Mouse (Mus musculus): ENCODE results near the gene Gm11568.
"Not testable (repeated sequence)": the region's sequence is repeated elsewhere in the genome, so short reads cannot be mapped to it uniquely, and the experiment has no call there.

The Gm11568 gene

GRCm38 (mm10) chr11:99857617-99858016 is at the start of gene Gm11568:
Gm11568 (plus strand) TSS chr11:99857917.
- no peak for DNase-seq

- DNase-seq: not testable (repeated sequence)
Observed at GRCm38 (mm10) chr11:99809792-99810191, 47.9 kb upstream of the Gm11568 start, which contains the start of gene Krtap4-13. Krtap4-13 (minus strand) TSS chr11:99809892.

- not testable (repeated sequence) for DNase-seq
Observed at GRCm38 (mm10) chr11:99815566-99815965, 42.2 kb upstream of the Gm11568 start, which contains the start of gene Gm11564. Gm11564 (minus strand) TSS chr11:99815666.

- DNase-seq: no peak
Observed at GRCm38 (mm10) chr11:99837966-99838365, 19.8 kb upstream of the Gm11568 start, which contains the start of gene 2300003K06Rik. 2300003K06Rik (minus strand) TSS chr11:99838066.

GRCm38 (mm10) chr11:99842185-99842584 is 15.5 kb upstream of the Gm11568 start:
- no peak for DNase-seq

GRCm38 (mm10) chr11:99846746-99847145 is 11.0 kb upstream of the Gm11568 start:
- no peak for DNase-seq

- DNase-seq: no peak
Observed at GRCm38 (mm10) chr11:99851508-99851907, 6.2 kb upstream of the Gm11568 start, which contains the start of gene Krtap4-16. Krtap4-16 (minus strand) TSS chr11:99851608.

GRCm38 (mm10) chr11:99854121-99854520 is 3.6 kb upstream of the Gm11568 start:
- DNase-seq: no peak

- DNase-seq: no peak
Observed at GRCm38 (mm10) chr11:99858761-99859160, 1.0 kb downstream of the Gm11568 start.

GRCm38 (mm10) chr11:99864176-99864575 is 6.5 kb downstream of the Gm11568 start, which contains the start of gene Gm11559:
Gm11559 (plus strand) TSS chr11:99864476.
- not testable (repeated sequence) for DNase-seq

GRCm38 (mm10) chr11:99873089-99873488 is 15.4 kb downstream of the Gm11568 start, which contains the start of gene Krtap9-1:
Krtap9-1 (plus strand) TSS chr11:99873389.
- not testable (repeated sequence) for DNase-seq

GRCm38 (mm10) chr11:99878887-99879286 is 21.2 kb downstream of the Gm11568 start, which contains the start of gene Gm11567:
Gm11567 (plus strand) TSS chr11:99879187.
- not testable (repeated sequence) for DNase-seq

- DNase-seq: no peak
Observed at GRCm38 (mm10) chr11:99907620-99908019, 49.9 kb downstream of the Gm11568 start, which contains the start of gene Krtap31-1. Krtap31-1 (plus strand) TSS chr11:99907920.
